Mouse (Mus musculus): ENCODE data around the gene Ubl3. TPM values are rescaled to one million over a fixed set of nuclear protein-coding genes. Genes with fewer than 3 reads are reported as not detected.

The Ubl3 gene
- polyA plus RNA-seq, 1 experiment, result 19.1 TPM

DNA sequence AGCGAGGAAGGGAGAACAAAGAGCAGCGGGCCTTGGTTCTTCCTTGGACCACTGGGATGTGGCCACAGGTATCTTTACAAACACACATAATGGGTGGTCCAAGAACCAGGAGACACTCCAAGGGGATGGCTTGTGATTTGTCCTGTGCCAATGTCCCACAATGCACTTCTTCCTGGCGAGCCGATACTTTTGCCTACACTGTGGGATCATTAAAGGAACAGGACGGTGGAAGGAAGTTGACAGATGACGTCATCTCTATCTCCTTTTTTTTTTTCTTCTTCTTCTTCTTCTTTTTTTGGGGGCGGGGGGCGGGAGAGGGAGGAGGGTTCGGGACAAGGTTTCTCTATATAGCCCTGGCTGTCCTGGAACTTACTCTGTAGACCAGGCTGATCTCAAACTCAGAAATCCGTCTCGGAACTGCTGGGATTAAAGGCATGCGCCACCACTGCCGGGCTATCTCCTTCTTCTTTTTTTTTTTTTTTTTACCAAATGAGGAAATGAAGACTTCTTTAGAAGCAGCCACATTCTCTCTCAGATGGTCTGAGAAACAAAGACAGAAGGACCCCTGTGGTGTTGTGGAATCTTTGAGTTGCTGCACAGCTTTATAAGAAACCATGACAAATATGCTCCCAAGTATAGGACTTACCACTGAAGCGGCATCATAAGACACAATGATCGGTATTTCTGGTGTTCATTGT, 6.8 kb upstream of the Ubl3 start:
- no peak overlapping the region for H3K4me3 ChIP-seq (ENCODE audit: insufficient read depth, poor library complexity, severe bottlenecking)

DNA sequence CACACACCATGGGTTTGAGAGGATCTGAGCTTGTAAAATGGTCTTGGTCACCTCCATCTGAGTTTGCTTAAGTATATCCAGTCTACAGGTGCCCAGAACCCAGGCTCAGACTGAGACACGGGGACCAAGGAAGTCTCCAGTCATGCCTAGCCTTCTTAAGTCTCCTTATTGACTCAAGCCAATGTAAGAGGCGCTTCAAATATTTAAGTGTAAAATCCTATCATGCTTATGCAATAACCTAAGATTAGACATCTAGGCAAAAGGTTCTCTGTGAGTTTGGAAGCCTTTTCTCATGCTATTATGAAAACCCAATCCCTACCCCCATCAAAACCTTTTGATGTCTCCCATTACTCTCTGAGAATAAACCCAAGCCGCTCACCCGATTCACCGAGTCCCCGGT, 5.9 kb upstream of the Ubl3 start:
- Histone ChIP-seq H3K36me3 (ENCODE audit: control insufficient read depth, insufficient read depth) (no peaks in the 10 kb centered on the region), H3K27me3 (ENCODE audit: control insufficient read depth, insufficient read depth, insufficient read length) (no peaks in the 10 kb centered on the region), H3K79me3 (ENCODE audit: low read depth) (no peaks in the 10 kb centered on the region), H3K4me3 (ENCODE audit: insufficient read depth, poor library complexity, severe bottlenecking) (no peak overlapping the region), H3K79me2 (ENCODE audit: control insufficient read depth, insufficient read depth) (no peaks in the 10 kb centered on the region), H3ac (ENCODE audit: control insufficient read depth, insufficient read length, low read depth) (no peak overlapping the region)
- TF ChIP-seq FOSL1 (IDR thresholded peaks at IDR 0.05; ENCODE audit: insufficient read depth, low read length, poor library complexity, severe bottlenecking) (no peak), MYOD1 (IDR thresholded peaks at IDR 0.05; ENCODE audit: control insufficient read depth, insufficient read length, low read depth) (no peak), MAX (IDR thresholded peaks at IDR 0.05) (no peak), CTCF (IDR thresholded peaks at IDR 0.05; ENCODE audit: control insufficient read depth, insufficient read depth, insufficient read length) (no peak), MYOG (IDR thresholded peaks at IDR 0.05; ENCODE audit: control insufficient read depth, extremely low read depth, insufficient read length) (no peak), USF1 (IDR thresholded peaks at IDR 0.05; ENCODE audit: low read depth) (no peak), CEBPB (IDR thresholded peaks at IDR 0.05; ENCODE audit: low read depth) (no peak)

More for the DNA sequence above, 6.8 kb upstream of the Ubl3 start:
- Histone ChIP-seq H3K36me3 (ENCODE audit: control insufficient read depth, insufficient read depth) (no peaks in the 10 kb centered on the region), H3K79me3 (ENCODE audit: low read depth) (no peaks in the 10 kb centered on the region), H3K79me2 (ENCODE audit: control insufficient read depth, insufficient read depth) (no peaks in the 10 kb centered on the region), H3ac (ENCODE audit: control insufficient read depth, insufficient read length, low read depth) (no peak overlapping the region), H3K27me3 (ENCODE audit: control insufficient read depth, insufficient read depth, insufficient read length) (no peaks in the 10 kb centered on the region)
- TF ChIP-seq USF1 (IDR thresholded peaks at IDR 0.05; ENCODE audit: low read depth) (no peak), FOSL1 (IDR thresholded peaks at IDR 0.05; ENCODE audit: insufficient read depth, low read length, poor library complexity, severe bottlenecking) (no peak), MYOD1 (IDR thresholded peaks at IDR 0.05; ENCODE audit: control insufficient read depth, insufficient read length, low read depth) (no peak), MAX (IDR thresholded peaks at IDR 0.05) (no peak), CEBPB (IDR thresholded peaks at IDR 0.05; ENCODE audit: low read depth) (no peak)

DNA sequence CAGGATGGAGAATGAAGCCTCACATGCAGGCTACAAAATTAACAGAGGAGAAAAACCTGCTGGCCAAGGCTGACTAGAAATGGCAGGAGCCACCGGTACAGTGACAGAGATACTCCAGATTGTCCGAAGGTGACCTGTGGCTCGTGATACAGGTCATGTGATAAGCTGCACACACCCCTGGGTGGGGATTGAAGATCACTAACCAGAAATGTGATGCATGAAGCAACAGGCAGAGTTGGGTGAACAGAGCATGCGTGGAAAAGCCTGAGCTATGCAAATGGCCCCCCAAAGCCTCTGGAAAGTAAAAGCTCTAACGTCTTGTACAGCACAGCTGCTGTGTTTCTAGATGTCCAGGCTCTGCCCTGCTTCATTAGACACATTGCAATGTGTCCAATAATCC, 3.9 kb upstream of the Ubl3 start:
- peaks cover 4% of the 10 kb centered on the region for H3K79me2 ChIP-seq (ENCODE audit: control insufficient read depth, insufficient read depth)
- H3K27me3 ChIP-seq (ENCODE audit: control insufficient read depth, insufficient read depth, insufficient read length), result no peaks in the 10 kb centered on the region
- no peaks in the 10 kb centered on the region for H3K36me3 ChIP-seq (ENCODE audit: control insufficient read depth, insufficient read depth)
- H3ac ChIP-seq (ENCODE audit: control insufficient read depth, insufficient read length, low read depth), result no peak overlapping the region
- TF ChIP-seq MAX (IDR thresholded peaks at IDR 0.05) (no peak), MYOG (IDR thresholded peaks at IDR 0.05; ENCODE audit: control insufficient read depth, extremely low read depth, insufficient read length) (no peak), FOSL1 (IDR thresholded peaks at IDR 0.05; ENCODE audit: insufficient read depth, low read length, poor library complexity, severe bottlenecking) (no peak), USF1 (IDR thresholded peaks at IDR 0.05; ENCODE audit: low read depth) (no peak), CTCF (IDR thresholded peaks at IDR 0.05; ENCODE audit: control insufficient read depth, insufficient read depth, insufficient read length) (no peak), MYOD1 (IDR thresholded peaks at IDR 0.05; ENCODE audit: control insufficient read depth, insufficient read length, low read depth) (no peak), CEBPB (IDR thresholded peaks at IDR 0.05; ENCODE audit: low read depth) (no peak)
- peaks cover 2% of the 10 kb centered on the region for H3K79me3 ChIP-seq (ENCODE audit: low read depth)
- no peak overlapping the region for H3K4me3 ChIP-seq (ENCODE audit: insufficient read depth, poor library complexity, severe bottlenecking)

DNA sequence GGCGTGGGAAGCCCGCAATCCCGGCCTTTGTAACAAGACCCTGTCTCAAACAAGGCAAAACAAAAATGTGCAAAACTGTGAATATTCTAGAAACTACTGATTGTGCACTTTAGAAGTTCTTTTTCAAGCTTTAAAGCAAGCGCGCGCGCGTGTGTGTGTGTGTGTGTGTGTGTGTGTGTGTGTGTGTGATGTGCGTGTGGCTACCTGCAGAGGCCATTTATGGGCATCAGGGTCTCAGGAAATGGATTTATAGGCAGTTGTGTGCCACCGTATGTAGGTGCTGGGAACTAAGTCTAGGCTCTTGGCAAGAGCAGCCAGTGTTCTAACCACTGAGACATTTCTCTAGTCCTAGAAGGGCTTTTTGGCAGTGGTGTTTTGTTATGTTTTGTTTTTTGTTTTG, 2.6 kb upstream of the Ubl3 start:
- H3K36me3 ChIP-seq (ENCODE audit: control insufficient read depth, insufficient read depth), result no peaks in the 10 kb centered on the region
- TF ChIP-seq MAX (IDR thresholded peaks at IDR 0.05), result no peak
- no peak for TF ChIP-seq MYOG (IDR thresholded peaks at IDR 0.05; ENCODE audit: control insufficient read depth, extremely low read depth, insufficient read length)
- no peak for TF ChIP-seq USF1 (IDR thresholded peaks at IDR 0.05; ENCODE audit: low read depth)
- no peak for TF ChIP-seq FOSL1 (IDR thresholded peaks at IDR 0.05; ENCODE audit: insufficient read depth, low read length, poor library complexity, severe bottlenecking)

GRCm38 (mm10) chr5:148554701-148555100, 2.1 kb upstream of the Ubl3 start:
- Histone ChIP-seq H3K79me3 (ENCODE audit: low read depth) (peaks cover 19% of the 10 kb centered on the region), H3K79me2 (ENCODE audit: control insufficient read depth, insufficient read depth) (peaks cover 22% of the 10 kb centered on the region), H3K36me3 (ENCODE audit: control insufficient read depth, insufficient read depth) (no peaks in the 10 kb centered on the region), H3K27me3 (ENCODE audit: control insufficient read depth, insufficient read depth, insufficient read length) (no peaks in the 10 kb centered on the region), H3K4me3 (ENCODE audit: insufficient read depth, poor library complexity, severe bottlenecking) (no peak overlapping the region), H3ac (ENCODE audit: control insufficient read depth, insufficient read length, low read depth) (no peak overlapping the region)
- TF ChIP-seq CEBPB (IDR thresholded peaks at IDR 0.05; ENCODE audit: low read depth) (no peak), CTCF (IDR thresholded peaks at IDR 0.05; ENCODE audit: control insufficient read depth, insufficient read depth, insufficient read length) (no peak), MAX (IDR thresholded peaks at IDR 0.05) (no peak), MYOD1 (IDR thresholded peaks at IDR 0.05; ENCODE audit: control insufficient read depth, insufficient read length, low read depth) (no peak)

More for the DNA sequence above, 2.6 kb upstream of the Ubl3 start:
- Histone ChIP-seq H3K79me2 (ENCODE audit: control insufficient read depth, insufficient read depth) (peaks cover 17% of the 10 kb centered on the region), H3K27me3 (ENCODE audit: control insufficient read depth, insufficient read depth, insufficient read length) (no peaks in the 10 kb centered on the region), H3K79me3 (ENCODE audit: low read depth) (peaks cover 14% of the 10 kb centered on the region), H3ac (ENCODE audit: control insufficient read depth, insufficient read length, low read depth) (no peak overlapping the region), H3K4me3 (ENCODE audit: insufficient read depth, poor library complexity, severe bottlenecking) (no peak overlapping the region)

GRCm38 (mm10) chr5:148554242-148554641, 1.7 kb upstream of the Ubl3 start:
- Histone ChIP-seq H3K79me3 (ENCODE audit: low read depth) (peaks cover 23% of the 10 kb centered on the region), H3K4me3 (ENCODE audit: insufficient read depth, poor library complexity, severe bottlenecking) (no peak overlapping the region), H3K36me3 (ENCODE audit: control insufficient read depth, insufficient read depth) (no peaks in the 10 kb centered on the region), H3K27me3 (ENCODE audit: control insufficient read depth, insufficient read depth, insufficient read length) (no peaks in the 10 kb centered on the region), H3K79me2 (ENCODE audit: control insufficient read depth, insufficient read depth) (peaks cover 26% of the 10 kb centered on the region), H3ac (ENCODE audit: control insufficient read depth, insufficient read length, low read depth) (no peak overlapping the region)
- TF ChIP-seq MYOD1 (IDR thresholded peaks at IDR 0.05; ENCODE audit: control insufficient read depth, insufficient read length, low read depth) (no peak), CEBPB (IDR thresholded peaks at IDR 0.05; ENCODE audit: low read depth) (no peak), USF1 (IDR thresholded peaks at IDR 0.05; ENCODE audit: low read depth) (no peak), MAX (IDR thresholded peaks at IDR 0.05) (no peak), CTCF (IDR thresholded peaks at IDR 0.05; ENCODE audit: control insufficient read depth, insufficient read depth, insufficient read length) (no peak), FOSL1 (IDR thresholded peaks at IDR 0.05; ENCODE audit: insufficient read depth, low read length, poor library complexity, severe bottlenecking) (no peak), MYOG (IDR thresholded peaks at IDR 0.05; ENCODE audit: control insufficient read depth, extremely low read depth, insufficient read length) (no peak)

Data from C2C12 (cell line).